Mouse (Mus musculus) embryo, embryonic 11 days (tissue): ENCODE measurements around the gene Ppp1r3c.
"Not testable (repeated sequence)": the region's sequence is repeated elsewhere in the genome, so short reads cannot be mapped to it uniquely, and the experiment has no call there.

Source experiments
- DNase-seq: peaks from one replicate; pipeline ENCODE4 v3.0.0-alpha.2; 2015

The Ppp1r3c gene

DNA sequence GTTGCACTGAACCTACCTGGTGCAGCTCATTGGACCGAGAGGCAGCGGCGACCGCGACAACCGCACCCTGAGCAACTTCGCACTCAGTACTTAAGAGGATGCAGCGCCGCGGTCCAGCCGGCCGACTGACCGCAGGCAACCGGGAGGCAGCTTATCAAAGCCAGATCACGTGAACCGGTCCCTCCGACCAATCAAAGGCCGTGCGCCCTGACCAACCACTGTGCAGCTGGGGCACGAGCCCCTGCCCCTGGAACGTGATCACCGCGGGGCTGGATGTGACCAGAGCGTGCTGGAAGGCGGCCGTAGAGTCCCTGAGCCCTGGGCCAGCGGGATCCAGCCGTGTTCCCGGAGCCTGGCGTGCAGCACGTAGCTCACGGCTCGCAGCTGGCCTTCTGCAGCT, at the start of gene Ppp1r3c:
TSS of gene Ppp1r3c (minus strand) at position 117 of the 400 bp plus-strand sequence.
- peak; percentile 96 for DNase-seq

DNA sequence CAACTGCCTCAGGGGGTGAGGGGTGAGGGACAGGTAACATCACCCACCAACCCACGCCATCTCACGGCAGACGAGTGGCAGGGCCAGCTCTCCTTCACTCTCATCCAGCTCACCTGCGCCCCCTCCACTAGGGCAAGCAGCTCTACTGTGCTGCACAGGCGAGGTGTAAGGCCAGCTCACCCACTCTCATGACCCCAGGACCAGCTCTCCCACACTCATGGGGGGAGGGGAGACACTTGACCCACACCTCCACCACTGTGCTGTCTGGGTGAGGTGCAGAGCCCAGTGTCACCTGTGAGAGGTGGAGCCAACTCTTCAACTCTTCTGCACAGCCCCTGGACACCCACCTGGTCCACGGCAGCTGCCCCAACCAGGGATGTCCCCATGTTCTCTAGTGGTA, 46.7 kb upstream of the Ppp1r3c start:
- no peak for DNase-seq

GRCm38 (mm10) chr19:36782591-36782990, 46.1 kb upstream of the Ppp1r3c start:
- DNase-seq, result no peak

- no peak for DNase-seq
Measured at GRCm38 (mm10) chr19:36781996-36782395, 45.5 kb upstream of the Ppp1r3c start.

DNA sequence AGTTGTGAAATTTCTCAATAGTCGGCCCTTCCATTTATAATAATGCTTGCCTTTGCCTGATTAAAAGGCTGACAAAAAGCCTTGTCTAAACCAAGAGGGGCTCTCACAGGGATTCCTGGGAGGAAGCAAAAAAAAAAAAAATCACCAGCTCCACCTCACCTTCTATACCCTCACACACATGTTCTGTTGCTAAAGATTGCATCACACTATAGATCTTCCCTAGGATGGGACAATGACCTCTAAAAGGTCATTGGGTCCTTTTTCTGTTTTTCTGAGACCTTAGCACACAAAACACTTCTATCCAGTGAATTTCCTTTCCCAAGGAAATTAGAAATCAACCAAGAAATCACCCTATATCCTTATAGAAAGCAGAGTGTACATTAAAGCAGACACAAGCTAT, 43.9 kb upstream of the Ppp1r3c start:
- no peak for DNase-seq

- DNase-seq, result no peak
Measured at GRCm38 (mm10) chr19:36779765-36780164, 43.3 kb upstream of the Ppp1r3c start.

- no peak for DNase-seq
Measured at GRCm38 (mm10) chr19:36775531-36775930, 39.1 kb upstream of the Ppp1r3c start.

- DNase-seq, result no peak
Measured at GRCm38 (mm10) chr19:36773716-36774459, 37.4 kb upstream of the Ppp1r3c start.

DNA sequence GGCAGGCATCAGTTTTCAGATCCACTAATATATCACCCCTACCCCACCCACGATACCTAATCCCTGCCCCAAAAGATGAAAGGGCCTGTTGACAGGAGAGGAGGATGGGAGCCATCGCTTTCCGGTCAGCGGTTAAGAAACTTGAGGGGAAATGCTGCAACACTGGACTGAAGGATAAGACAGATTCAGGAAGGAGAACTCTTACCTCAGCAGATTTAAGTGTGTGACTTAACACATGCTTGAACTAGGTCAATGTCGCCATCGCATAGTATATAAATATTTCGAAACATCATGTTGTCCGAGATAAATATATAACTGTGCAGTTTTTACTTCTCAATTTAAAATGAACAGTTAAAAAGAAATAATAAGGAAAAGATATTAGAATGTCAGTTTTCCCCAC, 31.6 kb upstream of the Ppp1r3c start:
- no peak for DNase-seq

DNA sequence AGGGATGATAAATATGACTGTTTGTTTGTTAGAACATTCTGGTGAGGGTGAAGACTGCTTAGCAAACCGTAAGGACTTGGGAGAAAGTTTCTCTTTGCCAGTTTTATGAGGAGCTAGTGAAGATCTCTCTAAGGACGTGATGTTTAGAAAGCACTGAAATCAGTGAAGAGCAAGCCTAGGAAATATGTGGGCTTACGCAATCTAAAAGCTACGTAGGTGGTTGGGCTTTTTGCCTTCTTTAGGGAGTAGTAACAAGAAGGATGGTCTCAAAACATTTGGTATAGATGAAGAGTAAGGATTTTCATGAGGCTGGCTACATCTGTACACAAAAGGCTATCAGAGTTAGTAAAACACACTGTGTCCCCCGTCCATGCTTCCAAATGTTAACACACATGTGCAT, 28.0 kb upstream of the Ppp1r3c start:
- DNase-seq, result no peak

- no peak for DNase-seq
Measured at GRCm38 (mm10) chr19:36748996-36749395, 12.5 kb upstream of the Ppp1r3c start.

DNA sequence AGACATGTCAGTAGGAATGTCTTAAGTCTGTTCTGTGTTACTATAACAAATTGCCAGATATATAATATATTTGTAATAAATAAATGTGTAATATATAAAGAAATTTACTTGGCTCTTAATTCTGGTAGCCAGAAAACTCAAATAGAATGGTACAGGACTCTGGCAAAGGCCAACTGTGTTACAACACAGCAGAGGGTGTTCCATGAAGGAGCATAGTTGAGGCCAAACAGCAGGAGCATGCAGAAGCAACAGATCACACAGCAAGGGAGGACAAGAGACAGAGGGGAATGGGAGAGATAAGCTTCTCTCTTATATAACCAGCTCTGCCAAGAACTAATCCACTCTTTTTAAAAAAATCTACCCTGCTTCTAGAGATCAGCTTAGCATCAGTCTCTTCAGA, 5.9 kb upstream of the Ppp1r3c start:
- no peak for DNase-seq

- DNase-seq, result no peak
Measured at GRCm38 (mm10) chr19:36739566-36740211, 3.2 kb upstream of the Ppp1r3c start.

DNA sequence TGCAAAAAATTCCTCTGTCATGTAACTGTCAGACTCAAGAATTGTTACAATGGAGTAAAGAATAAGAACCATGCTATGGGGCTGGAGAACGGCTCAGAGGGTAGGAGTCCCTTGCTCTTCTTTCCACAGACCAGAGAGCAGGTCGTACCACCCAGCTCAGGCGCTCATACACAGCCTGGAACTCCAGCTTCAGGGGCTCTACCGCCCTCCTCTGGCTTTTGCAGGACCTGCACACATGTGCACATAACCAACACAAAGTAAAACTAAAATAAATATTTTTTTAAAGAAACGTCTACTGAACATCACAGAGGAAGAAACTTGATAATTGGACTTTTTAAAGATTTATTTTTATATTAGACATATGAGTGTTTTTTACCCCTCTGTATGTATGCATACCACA, 1.6 kb upstream of the Ppp1r3c start:
- DNase-seq, result no peak

DNA sequence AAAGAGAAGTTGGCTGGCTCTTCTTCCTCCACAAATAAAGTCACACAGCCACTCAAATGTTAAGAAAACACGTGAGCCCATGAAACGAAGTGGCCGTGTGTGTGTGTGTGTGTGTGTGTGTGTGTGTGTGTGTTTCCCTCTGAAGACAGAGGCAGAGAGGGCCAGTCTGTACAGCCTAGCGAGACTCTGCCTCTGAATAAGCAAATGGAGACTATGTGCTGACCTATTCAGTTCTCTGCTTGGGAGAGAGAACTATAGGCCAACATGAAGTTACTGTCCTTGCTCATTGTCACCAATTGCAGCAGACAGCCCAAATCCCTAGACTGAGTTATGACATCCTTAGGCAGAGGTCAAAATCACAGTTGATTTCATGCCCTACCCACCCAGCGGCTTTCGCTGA, 634 bp upstream of the Ppp1r3c start:
- DNase-seq, result no peak

GRCm38 (mm10) chr19:36734308-36735038, 2.0 kb downstream of the Ppp1r3c start:
- no peak for DNase-seq

DNA sequence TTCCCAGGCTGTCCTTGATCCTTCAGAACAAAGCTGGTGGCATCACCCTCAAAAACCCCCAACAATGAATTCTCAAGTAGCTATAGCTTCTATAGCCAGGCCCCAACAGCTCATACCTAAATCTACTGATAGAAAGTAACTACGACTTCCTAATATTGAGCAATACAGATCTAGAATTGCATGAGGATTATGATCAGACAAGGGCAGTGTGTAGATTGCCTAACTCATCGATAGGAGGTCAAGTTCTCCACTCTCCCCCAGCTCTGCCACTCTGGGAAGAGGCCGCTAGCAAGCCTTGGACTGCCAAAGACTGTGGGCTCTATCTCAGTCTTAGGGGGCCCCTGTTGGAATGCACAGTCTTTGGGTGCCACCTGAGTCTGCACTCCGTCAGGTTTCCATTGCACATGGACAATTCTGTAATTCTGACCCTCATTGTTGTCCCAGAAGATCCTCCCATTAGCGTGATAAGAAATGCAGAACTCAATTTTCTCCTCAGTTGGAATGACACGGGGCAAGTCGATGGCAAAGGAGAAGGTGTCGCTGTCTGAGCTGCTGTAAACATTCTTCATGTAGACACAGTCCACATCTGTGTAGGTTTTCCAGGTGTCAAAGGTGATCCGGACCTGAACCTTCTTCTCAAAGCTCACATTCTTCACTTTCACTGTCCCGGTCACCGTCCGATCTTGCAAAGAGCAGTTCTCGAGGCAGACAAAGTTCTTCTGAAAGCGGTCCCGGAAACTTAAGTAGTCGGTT, 3.1 kb downstream of the Ppp1r3c start:
- no peak for DNase-seq

GRCm38 (mm10) chr19:36731310-36731709, 5.1 kb downstream of the Ppp1r3c start:
- no peak for DNase-seq

GRCm38 (mm10) chr19:36730414-36730813, 6.0 kb downstream of the Ppp1r3c start:
- DNase-seq, result not testable (repeated sequence)

DNA sequence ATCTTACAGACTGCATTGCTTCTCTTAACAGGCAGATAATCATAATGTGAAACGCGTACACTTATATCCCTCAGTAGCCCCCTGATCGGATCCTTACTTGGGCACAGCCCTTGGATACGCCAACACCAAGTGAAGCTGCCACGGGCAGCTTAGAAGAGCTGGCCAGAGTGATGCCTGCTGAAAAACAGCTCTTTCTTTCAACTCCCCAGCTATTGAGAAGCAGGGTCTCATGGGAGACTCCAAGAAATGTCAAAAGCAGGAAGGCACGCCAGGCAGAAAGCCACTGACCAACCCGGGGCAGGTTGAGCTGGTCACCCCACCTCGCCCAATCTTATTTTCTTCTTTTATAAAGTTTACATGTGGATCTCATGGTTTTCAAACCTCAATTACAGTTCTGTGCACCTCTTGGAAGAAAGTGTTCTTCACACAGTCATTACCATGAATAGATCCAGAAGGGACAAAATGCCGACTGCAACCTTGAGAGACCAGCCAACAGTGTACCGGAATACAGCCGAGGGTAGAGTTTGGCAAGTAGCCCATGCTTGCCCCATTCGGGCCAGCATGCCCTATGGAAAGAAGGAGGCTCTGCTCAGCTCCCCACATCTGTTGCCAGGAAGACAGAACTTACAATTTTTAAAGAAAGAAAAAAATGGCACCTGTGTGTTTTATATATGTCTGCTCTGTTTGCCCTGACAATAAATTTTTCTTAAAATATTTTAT, 7.6 kb downstream of the Ppp1r3c start:
- no peak for DNase-seq

- DNase-seq, result no peak
Measured at GRCm38 (mm10) chr19:36724970-36725369, 11.5 kb downstream of the Ppp1r3c start.

DNA sequence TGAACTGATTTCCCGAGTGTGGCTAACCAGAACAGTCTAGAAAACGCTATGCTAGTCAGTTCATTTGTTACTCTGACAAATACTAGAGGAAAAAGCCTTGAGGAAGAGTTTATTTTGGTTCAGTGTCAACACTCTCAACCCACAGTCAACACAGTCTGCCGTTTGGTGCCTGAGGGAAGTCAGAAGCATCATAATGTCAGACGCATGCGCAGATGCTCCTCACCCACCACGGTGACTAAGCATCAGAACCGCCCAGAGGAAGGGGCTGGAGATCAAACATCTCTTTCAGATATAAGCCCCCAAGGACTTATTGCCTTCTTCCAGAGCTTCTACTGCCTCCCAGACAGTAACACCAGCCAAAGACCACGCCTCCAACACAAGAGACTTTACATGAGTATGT, 15.3 kb downstream of the Ppp1r3c start:
- DNase-seq, result no peak

- DNase-seq, result no peak
Measured at GRCm38 (mm10) chr19:36716221-36716620, 20.2 kb downstream of the Ppp1r3c start.
